Mouse (Mus musculus) limb, embryonic 10.5 days (tissue): ENCODE measurements around the gene Tex10. TPM values are rescaled to one million over a fixed set of nuclear protein-coding genes. Genes with fewer than 3 reads are reported as not detected.
A peak's percentile ranks its signal among the peaks of the same experiment; 100 is the strongest.

Experiments used
- DNase-seq: peaks from one replicate; pipeline ENCODE4 v3.0.0-alpha.2; 2017; ENCODE audit warnings: low spot score
- H3K27ac ChIP-seq: fragments of 300-500 bp; sonication (generic); 2 replicates; pipeline ENCODE4 v1.5.1; 2016; ENCODE audit warnings: mild to moderate bottlenecking
- H3K27me3 ChIP-seq: fragments of 300-500 bp; sonication (generic); 2 replicates; pipeline ENCODE4 v1.6.1; 2016; ENCODE audit warnings: low read depth, mild to moderate bottlenecking; ENCODE audit not compliant: poor library complexity, severe bottlenecking
- H3K36me3 ChIP-seq: fragments of 300-500 bp; sonication (generic); 2 replicates; pipeline ENCODE4 v1.6.1; 2016; ENCODE audit warnings: mild to moderate bottlenecking, moderate library complexity
- H3K4me1 ChIP-seq: fragments of 300-500 bp; sonication (generic); 2 replicates; pipeline ENCODE4 v1.6.1; 2016
- H3K4me3 ChIP-seq: fragments of 300-500 bp; sonication (generic); 2 replicates; pipeline ENCODE4 v1.5.1; 2016; ENCODE audit warnings: mild to moderate bottlenecking, moderate library complexity
- H3K9me3 ChIP-seq: fragments of 300-500 bp; sonication (generic); replicated peaks from 2 replicates; pipeline ENCODE4 v1.6.1; 2016; ENCODE audit warnings: mild to moderate bottlenecking
- WGBS: fragments of 180-500 bp; shearing (Covaris S2); methylation state at CpG from one replicate; pipeline ENCODE4 v1.1.7; 2016; 5-methylcytosine and 5-hydroxymethylcytosine counted together
- polyA plus RNA-seq: library from polyadenylated mRNA; unstranded; fragments of >200 nt; fragmentation: Nextera tagmentation; extraction: Ambion mirVana; gene quantifications from 2 replicates; pipeline ENCODE4 v1.2.1, GENCODE M21; 2016

Gene Tex10
- 83.4 and 89.4 TPM in 2 replicates for polyA plus RNA-seq

GRCm38 (mm10) chr4:48472792-48473650, at the start of gene Tex10:
Gene Tex10 (minus strand): TSS chr4:48473459.
- H3K27ac ChIP-seq = peak within 1 kb of the TSS; percentile 98
- H3K27me3 ChIP-seq = no peaks in the 10 kb centered on the region
- DNase-seq = peak; percentile 98
- peak within 1 kb of the TSS; percentile 96 for H3K4me3 ChIP-seq
- H3K9me3 ChIP-seq = no peaks in the 10 kb centered on the region
- under 1% methylated on average over 89 of the region's 89 CpGs for WGBS
- H3K36me3 ChIP-seq = peaks cover 18% of the 10 kb centered on the region
- peaks cover 16% of the 10 kb centered on the region for H3K4me1 ChIP-seq

GRCm38 (mm10) chr4:48510861-48511260, 37.6 kb upstream of the Tex10 start:
- H3K4me3 ChIP-seq = no peak overlapping the region
- no peaks in the 10 kb centered on the region for H3K4me1 ChIP-seq
- no peak for DNase-seq
- no peaks in the 10 kb centered on the region for H3K27me3 ChIP-seq
- no peaks in the 10 kb centered on the region for H3K9me3 ChIP-seq
- 36% methylated on average over 2 of the region's 2 CpGs for WGBS
- no peak overlapping the region for H3K27ac ChIP-seq
- H3K36me3 ChIP-seq = no peaks in the 10 kb centered on the region

GRCm38 (mm10) chr4:48492510-48492909, 19.3 kb upstream of the Tex10 start:
- Histone ChIP-seq H3K27me3 (no peaks in the 10 kb centered on the region), H3K27ac (no peak overlapping the region), H3K36me3 (no peaks in the 10 kb centered on the region), H3K9me3 (no peaks in the 10 kb centered on the region), H3K4me3 (no peak overlapping the region), H3K4me1 (0 out of 2 replicates have a peak, but pooled peaks cover 6% of the 10 kb centered on the region)
- 63% methylated on average over 2 of the region's 2 CpGs for WGBS
- no peak for DNase-seq

GRCm38 (mm10) chr4:48491290-48491743, 18.1 kb upstream of the Tex10 start:
- Histone ChIP-seq H3K4me1 (0 out of 2 replicates have a peak, but pooled peaks cover 6% of the 10 kb centered on the region), H3K9me3 (no peaks in the 10 kb centered on the region), H3K4me3 (peak overlapping the region; percentile 42), H3K27ac (peak overlapping the region; percentile 59; the same call in 1 of the 2 replicates), H3K36me3 (no peaks in the 10 kb centered on the region), H3K27me3 (no peaks in the 10 kb centered on the region)
- WGBS = 12% methylated on average over 14 of the region's 14 CpGs
- peak; percentile 67 for DNase-seq

- H3K9me3 ChIP-seq = no peaks in the 10 kb centered on the region
- H3K4me3 ChIP-seq = no peak overlapping the region
- 0 out of 2 replicates have a peak, but pooled peaks cover 6% of the 10 kb centered on the region for H3K4me1 ChIP-seq
- WGBS = 92% methylated on average over 2 of the region's 2 CpGs
- no peak overlapping the region for H3K27ac ChIP-seq
- DNase-seq = no peak
- no peaks in the 10 kb centered on the region for H3K27me3 ChIP-seq
- H3K36me3 ChIP-seq = no peaks in the 10 kb centered on the region
These were observed 15.7 kb upstream of the Tex10 start for GRCm38 (mm10) chr4:48488916-48489315.

GRCm38 (mm10) chr4:48481287-48481686, 8.0 kb upstream of the Tex10 start:
- H3K9me3 ChIP-seq = no peaks in the 10 kb centered on the region
- no peaks in the 10 kb centered on the region for H3K4me1 ChIP-seq
- no peaks in the 10 kb centered on the region for H3K36me3 ChIP-seq
- WGBS = 36% methylated on average over 2 of the region's 2 CpGs
- no peaks in the 10 kb centered on the region for H3K27me3 ChIP-seq
- no peak overlapping the region for H3K27ac ChIP-seq
- H3K4me3 ChIP-seq = no peak overlapping the region
- DNase-seq = peak; percentile 34

GRCm38 (mm10) chr4:48473651-48474011, 372 bp upstream of the Tex10 start:
- 83% methylated on average over 2 of the region's 2 CpGs for WGBS
- Histone ChIP-seq H3K4me3 (peak overlapping the region; percentile 96), H3K27me3 (no peaks in the 10 kb centered on the region), H3K36me3 (peaks cover 12% of the 10 kb centered on the region), H3K4me1 (peaks cover 16% of the 10 kb centered on the region), H3K9me3 (no peaks in the 10 kb centered on the region), H3K27ac (peak overlapping the region; percentile 98)
- DNase-seq = no peak

GRCm38 (mm10) chr4:48472052-48472791, 1.0 kb downstream of the Tex10 start:
- no peaks in the 10 kb centered on the region for H3K9me3 ChIP-seq
- H3K27ac ChIP-seq = peak overlapping the region; percentile 98
- H3K36me3 ChIP-seq = peaks cover 26% of the 10 kb centered on the region
- H3K4me3 ChIP-seq = peak overlapping the region; percentile 96
- no peak for DNase-seq
- H3K27me3 ChIP-seq = no peaks in the 10 kb centered on the region
- 20% methylated on average over 12 of the region's 12 CpGs for WGBS
- peaks cover 16% of the 10 kb centered on the region for H3K4me1 ChIP-seq

GRCm38 (mm10) chr4:48470977-48471376, 2.3 kb downstream of the Tex10 start:
- DNase-seq = no peak
- Histone ChIP-seq H3K27me3 (no peaks in the 10 kb centered on the region), H3K27ac (no peak overlapping the region), H3K4me1 (peaks cover 16% of the 10 kb centered on the region), H3K9me3 (no peaks in the 10 kb centered on the region), H3K4me3 (0 out of 2 replicates have a peak overlapping the region, but pooled peaks have one; percentile 96), H3K36me3 (peaks cover 39% of the 10 kb centered on the region)
- 74% methylated on average over 1 of the region's 1 CpGs for WGBS

GRCm38 (mm10) chr4:48461060-48461459, 12.2 kb downstream of the Tex10 start:
- no peak overlapping the region for H3K27ac ChIP-seq
- H3K4me1 ChIP-seq = no peaks in the 10 kb centered on the region
- H3K27me3 ChIP-seq = no peaks in the 10 kb centered on the region
- H3K9me3 ChIP-seq = no peaks in the 10 kb centered on the region
- H3K4me3 ChIP-seq = no peak overlapping the region
- 98% methylated on average over 1 of the region's 1 CpGs for WGBS
- DNase-seq = no peak
- H3K36me3 ChIP-seq = peaks cover 92% of the 10 kb centered on the region

GRCm38 (mm10) chr4:48458436-48458835, 14.8 kb downstream of the Tex10 start:
- H3K27me3 ChIP-seq = no peaks in the 10 kb centered on the region
- 96% methylated on average over 6 of the region's 6 CpGs for WGBS
- H3K4me1 ChIP-seq = no peaks in the 10 kb centered on the region
- peaks cover 97% of the 10 kb centered on the region for H3K36me3 ChIP-seq
- no peak for DNase-seq
- no peaks in the 10 kb centered on the region for H3K9me3 ChIP-seq
- H3K27ac ChIP-seq = no peak overlapping the region
- no peak overlapping the region for H3K4me3 ChIP-seq

- DNase-seq = no peak
- Histone ChIP-seq H3K27me3 (no peaks in the 10 kb centered on the region), H3K9me3 (no peaks in the 10 kb centered on the region), H3K4me3 (no peak overlapping the region), H3K36me3 (peaks cover 99% of the 10 kb centered on the region), H3K4me1 (no peaks in the 10 kb centered on the region), H3K27ac (no peak overlapping the region)
- 100% methylated on average over 2 of the region's 2 CpGs for WGBS
These were observed 19.0 kb downstream of the Tex10 start for GRCm38 (mm10) chr4:48454106-48454773.
